Mouse (Mus musculus): ENCODE results near the gene Gm11146. TPM values are rescaled to one million over a fixed set of nuclear protein-coding genes. Genes with fewer than 3 reads are reported as not detected.

Gm11146 gene
- not detected in 2 replicates for polyA plus RNA-seq (2015; fragmentation: Nextera tagmentation; extraction: Ambion mirVana)

- ATAC-seq: no peak
- H3K4me3 ChIP-seq (replicated peaks): no peak within 1 kb of the TSS
- WGBS: 77% methylated on average over 1 of the region's 1 CpGs
- H3K27me3 ChIP-seq: no peaks in the 10 kb centered on the region
- no peaks in the 10 kb centered on the region for H3K9me3 ChIP-seq
- H3K9ac ChIP-seq (replicated peaks): no peak within 1 kb of the TSS
- H3K27ac ChIP-seq: no peak within 1 kb of the TSS
- H3K4me2 ChIP-seq (replicated peaks): no peak within 1 kb of the TSS
- H3K4me1 ChIP-seq (replicated peaks): 0 out of 2 replicates have a peak, but pooled peaks cover 3% of the 10 kb centered on the region
- H3K36me3 ChIP-seq: peaks cover 9% of the 10 kb centered on the region
Observed at GRCm38 (mm10) chr16:77601994-77602393, at the start of gene Gm11146. Gm11146 (minus strand) TSS chr16:77602094.

- no peaks in the 10 kb centered on the region for H3K27me3 ChIP-seq
- no peak overlapping the region for H3K9ac ChIP-seq (replicated peaks)
- 25% methylated on average over 1 of the region's 1 CpGs for WGBS
- H3K4me3 ChIP-seq (replicated peaks): no peak overlapping the region
- peaks cover 36% of the 10 kb centered on the region for H3K4me1 ChIP-seq (replicated peaks)
- no peak overlapping the region for H3K4me2 ChIP-seq (replicated peaks)
- H3K9me3 ChIP-seq: no peaks in the 10 kb centered on the region
- peak overlapping the region; percentile 70; the same call in 1 of the 2 replicates for H3K27ac ChIP-seq
- no peaks in the 10 kb centered on the region for H3K36me3 ChIP-seq
- ATAC-seq: no peak
Observed at GRCm38 (mm10) chr16:77650596-77650995, 48.7 kb upstream of the Gm11146 start.

- Histone ChIP-seq H3K27ac (peak overlapping the region; percentile 82), H3K4me1 (replicated peaks) (peaks cover 45% of the 10 kb centered on the region), H3K9ac (replicated peaks) (no peak overlapping the region), H3K4me3 (replicated peaks) (no peak overlapping the region), H3K4me2 (replicated peaks) (no peak overlapping the region), H3K27me3 (no peaks in the 10 kb centered on the region), H3K9me3 (no peaks in the 10 kb centered on the region), H3K36me3 (no peaks in the 10 kb centered on the region)
- WGBS: 36% methylated on average over 2 of the region's 2 CpGs
- ATAC-seq: no peak
Observed at GRCm38 (mm10) chr16:77649006-77649405, 47.1 kb upstream of the Gm11146 start.

GRCm38 (mm10) chr16:77648181-77648580 is 46.3 kb upstream of the Gm11146 start:
- ATAC-seq: no peak
- peak overlapping the region; percentile 49 for H3K9ac ChIP-seq (replicated peaks)
- no peaks in the 10 kb centered on the region for H3K36me3 ChIP-seq
- H3K4me1 ChIP-seq (replicated peaks): peaks cover 52% of the 10 kb centered on the region
- H3K4me2 ChIP-seq (replicated peaks): peak overlapping the region; percentile 25; the same call in 1 of the 2 replicates
- H3K27me3 ChIP-seq: no peaks in the 10 kb centered on the region
- no peak overlapping the region for H3K4me3 ChIP-seq (replicated peaks)
- 15% methylated on average over 2 of the region's 2 CpGs for WGBS
- H3K9me3 ChIP-seq: no peaks in the 10 kb centered on the region
- H3K27ac ChIP-seq: peak overlapping the region; percentile 82

GRCm38 (mm10) chr16:77646146-77646545 is 44.3 kb upstream of the Gm11146 start:
- no peak for ATAC-seq
- Histone ChIP-seq H3K9me3 (no peaks in the 10 kb centered on the region), H3K4me2 (replicated peaks) (peak overlapping the region; percentile 48), H3K4me3 (replicated peaks) (peak overlapping the region; percentile 28), H3K4me1 (replicated peaks) (peaks cover 59% of the 10 kb centered on the region), H3K9ac (replicated peaks) (peak overlapping the region; percentile 63), H3K27me3 (no peaks in the 10 kb centered on the region), H3K36me3 (no peaks in the 10 kb centered on the region), H3K27ac (peak overlapping the region; percentile 90)
- 36% methylated on average over 7 of the region's 7 CpGs for WGBS

GRCm38 (mm10) chr16:77644976-77645375 is 43.1 kb upstream of the Gm11146 start:
- no peak for ATAC-seq
- H3K36me3 ChIP-seq: no peaks in the 10 kb centered on the region
- H3K4me1 ChIP-seq (replicated peaks): peaks cover 54% of the 10 kb centered on the region
- peak overlapping the region; percentile 66 for H3K9ac ChIP-seq (replicated peaks)
- 27% methylated on average over 1 of the region's 1 CpGs for WGBS
- no peaks in the 10 kb centered on the region for H3K9me3 ChIP-seq
- peak overlapping the region; percentile 88 for H3K27ac ChIP-seq
- H3K4me3 ChIP-seq (replicated peaks): peak overlapping the region; percentile 36
- peak overlapping the region; percentile 51 for H3K4me2 ChIP-seq (replicated peaks)
- H3K27me3 ChIP-seq: no peaks in the 10 kb centered on the region

GRCm38 (mm10) chr16:77643871-77644720 is 42.2 kb upstream of the Gm11146 start:
- WGBS: 2% methylated on average over 31 of the region's 31 CpGs
- Histone ChIP-seq H3K4me1 (replicated peaks) (peaks cover 48% of the 10 kb centered on the region), H3K27ac (peak overlapping the region; percentile 97), H3K4me2 (replicated peaks) (peak overlapping the region; percentile 64), H3K4me3 (replicated peaks) (peak overlapping the region; percentile 43), H3K36me3 (no peaks in the 10 kb centered on the region), H3K9me3 (no peaks in the 10 kb centered on the region), H3K9ac (replicated peaks) (peak overlapping the region; percentile 80), H3K27me3 (no peaks in the 10 kb centered on the region)
- ATAC-seq: peak; percentile 97

- WGBS: 69% methylated on average over 14 of the region's 14 CpGs
- H3K27me3 ChIP-seq: no peaks in the 10 kb centered on the region
- H3K9me3 ChIP-seq: no peaks in the 10 kb centered on the region
- H3K4me3 ChIP-seq (replicated peaks): peak overlapping the region; percentile 43
- H3K9ac ChIP-seq (replicated peaks): peak overlapping the region; percentile 80
- H3K36me3 ChIP-seq: no peaks in the 10 kb centered on the region
- H3K4me2 ChIP-seq (replicated peaks): peak overlapping the region; percentile 64
- H3K27ac ChIP-seq: peak overlapping the region; percentile 97
- peaks cover 39% of the 10 kb centered on the region for H3K4me1 ChIP-seq (replicated peaks)
- ATAC-seq: no peak
Observed at GRCm38 (mm10) chr16:77643036-77643870, 41.4 kb upstream of the Gm11146 start.

GRCm38 (mm10) chr16:77636497-77636896 is 34.6 kb upstream of the Gm11146 start:
- H3K4me1 ChIP-seq (replicated peaks): peaks cover 14% of the 10 kb centered on the region
- no peak overlapping the region for H3K9ac ChIP-seq (replicated peaks)
- H3K36me3 ChIP-seq: no peaks in the 10 kb centered on the region
- ATAC-seq: no peak
- no peaks in the 10 kb centered on the region for H3K27me3 ChIP-seq
- H3K4me2 ChIP-seq (replicated peaks): no peak overlapping the region
- peak overlapping the region; percentile 78 for H3K27ac ChIP-seq
- H3K4me3 ChIP-seq (replicated peaks): no peak overlapping the region
- WGBS: 22% methylated on average over 6 of the region's 6 CpGs
- H3K9me3 ChIP-seq: no peaks in the 10 kb centered on the region

GRCm38 (mm10) chr16:77632315-77632881 is 30.5 kb upstream of the Gm11146 start:
- Histone ChIP-seq H3K27ac (no peak overlapping the region), H3K4me1 (replicated peaks) (peaks cover 18% of the 10 kb centered on the region)
- ATAC-seq: no peak

GRCm38 (mm10) chr16:77622681-77623080 is 20.8 kb upstream of the Gm11146 start:
- no peak overlapping the region for H3K9ac ChIP-seq (replicated peaks)
- H3K4me2 ChIP-seq (replicated peaks): no peak overlapping the region
- no peak overlapping the region for H3K4me3 ChIP-seq (replicated peaks)
- H3K4me1 ChIP-seq (replicated peaks): no peaks in the 10 kb centered on the region; the same call in 1 of the 2 replicates
- whole genome bisulfite sequencing: 75% methylated on average over 5 of the region's 5 CpGs
- H3K9me3 ChIP-seq: no peaks in the 10 kb centered on the region
- no peak for ATAC-seq
- H3K36me3 ChIP-seq: no peaks in the 10 kb centered on the region
- no peaks in the 10 kb centered on the region for H3K27me3 ChIP-seq
- no peak overlapping the region for H3K27ac ChIP-seq

More at GRCm38 (mm10) chr16:77632315-77632881, 30.5 kb upstream of the Gm11146 start:
- no peaks in the 10 kb centered on the region for H3K9me3 ChIP-seq
- H3K27me3 ChIP-seq: no peaks in the 10 kb centered on the region
- H3K4me2 ChIP-seq (replicated peaks): no peak overlapping the region
- WGBS: 87% methylated on average over 6 of the region's 6 CpGs
- H3K36me3 ChIP-seq: no peaks in the 10 kb centered on the region
- H3K9ac ChIP-seq (replicated peaks): no peak overlapping the region
- H3K4me3 ChIP-seq (replicated peaks): no peak overlapping the region

Measured in midbrain, embryonic 13.5 days (tissue).